Mouse (Mus musculus) CH12F3 (cell line): Measurements from ENCODE around the gene Coq9.
"Not testable (repeated sequence)": the region's sequence is repeated elsewhere in the genome, so short reads cannot be mapped to it uniquely, and the experiment has no call there.

Experiments used
- in situ Hi-C: fragments of 300-500 bp; cut with MboI; formaldehyde crosslinking; loops from 2 replicates; pipeline ENCODE4 v1.14.3; 2020; ENCODE audit warnings: low sequenced_read_pairs

Gene Coq9

GRCm38 (mm10) chr8:94820553-94820952 is 17.6 kb upstream of the Coq9 start:
- in situ Hi-C loops, result loop anchor here (10.0 kb wide), 1 partner anchor 116 kb away; no protein-coding TSS in a partner anchor

GRCm38 (mm10) chr8:94821381-94821780 is 16.7 kb upstream of the Coq9 start:
- in situ Hi-C loops, result loop anchor here (10.0 kb wide), 1 partner anchor 117 kb away; no protein-coding TSS in a partner anchor

- in situ Hi-C loops, result loop anchor here (10.0 kb wide), 1 partner anchor 118 kb away; no protein-coding TSS in a partner anchor
These were observed 15.2 kb upstream of the Coq9 start for GRCm38 (mm10) chr8:94822637-94823560.

- in situ Hi-C loops, result loop anchor here (10.0 kb wide), 1 partner anchor 120 kb away; no protein-coding TSS in a partner anchor
These were observed 13.0 kb upstream of the Coq9 start for GRCm38 (mm10) chr8:94825170-94825569.

- in situ Hi-C loops, result loop anchor here (10.0 kb wide), 1 partner anchor 121 kb away; no protein-coding TSS in a partner anchor
These were observed 11.9 kb upstream of the Coq9 start for GRCm38 (mm10) chr8:94826210-94826609.

- in situ Hi-C loops, result loop anchor here (10.0 kb wide), 1 partner anchor 123 kb away; no protein-coding TSS in a partner anchor
These were observed 9.8 kb upstream of the Coq9 start for GRCm38 (mm10) chr8:94828284-94828683.

- in situ Hi-C loops, result not testable (repeated sequence)
These were observed 4.2 kb upstream of the Coq9 start for GRCm38 (mm10) chr8:94833901-94834405.

GRCm38 (mm10) chr8:94835751-94836150 is 2.4 kb upstream of the Coq9 start:
- in situ Hi-C loops, result not testable (repeated sequence)

GRCm38 (mm10) chr8:94836456-94837240 is 1.5 kb upstream of the Coq9 start:
- in situ Hi-C loops, result no loop called here

- in situ Hi-C loops, result no loop called here
These were observed 479 bp downstream of the Coq9 start for GRCm38 (mm10) chr8:94838600-94838999.

GRCm38 (mm10) chr8:94841183-94841582 is 3.1 kb downstream of the Coq9 start:
- in situ Hi-C loops, result no loop called here

GRCm38 (mm10) chr8:94850049-94850448 is 11.9 kb downstream of the Coq9 start:
- in situ Hi-C loops, result no loop called here

GRCm38 (mm10) chr8:94854761-94855160 is 16.6 kb downstream of the Coq9 start:
- in situ Hi-C loops, result not testable (repeated sequence)

GRCm38 (mm10) chr8:94857011-94857345 is 18.9 kb downstream of the Coq9 start:
- in situ Hi-C loops, result no loop called here

- in situ Hi-C loops, result no loop called here
These were observed 19.4 kb downstream of the Coq9 start, which contains the start of gene Polr2c for GRCm38 (mm10) chr8:94857346-94858173. Polr2c (plus strand) TSS chr8:94857450.

- in situ Hi-C loops, result no loop called here
These were observed 23.3 kb downstream of the Coq9 start for GRCm38 (mm10) chr8:94861352-94861910.

- in situ Hi-C loops, result no loop called here
These were observed 24.5 kb downstream of the Coq9 start for GRCm38 (mm10) chr8:94862487-94863220.

GRCm38 (mm10) chr8:94863897-94864673 is 26.0 kb downstream of the Coq9 start:
- in situ Hi-C loops, result no loop called here
